Mouse (Mus musculus): ENCODE data around the gene Gabrb3. TPM values are rescaled to one million over a fixed set of nuclear protein-coding genes. Genes with fewer than 3 reads are reported as not detected.

Gabrb3 gene
- polyA plus RNA-seq, 1 experiment = not detected

DNA sequence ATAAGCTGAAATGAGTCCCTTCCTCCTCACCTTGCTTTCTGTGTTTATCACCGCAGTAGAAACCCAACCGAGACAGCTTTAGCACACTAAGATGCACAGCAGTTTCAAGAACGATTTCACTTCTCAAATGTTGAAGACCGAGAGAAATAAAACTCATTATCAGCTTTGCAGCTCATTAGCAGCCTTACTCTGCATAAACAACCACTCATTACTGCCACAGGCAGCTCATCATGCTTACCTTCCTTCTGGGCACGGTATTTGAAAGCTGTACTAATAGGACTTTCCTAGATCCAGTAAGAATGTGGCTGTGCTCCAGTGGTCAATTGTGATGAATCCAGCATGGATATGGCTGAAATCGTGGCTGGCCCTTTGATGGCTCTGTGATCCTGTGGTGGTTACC lies 67.4 kb downstream of the Gabrb3 start:
- H3K79me2 ChIP-seq (ENCODE audit: control insufficient read depth, insufficient read depth) = no peaks in the 10 kb centered on the region
- H3ac ChIP-seq (ENCODE audit: control insufficient read depth, insufficient read length) = no peak overlapping the region
- no peak for TF ChIP-seq USF1 (IDR thresholded peaks at IDR 0.05; ENCODE audit: low read depth)
- no peak for TF ChIP-seq POLR2A (IDR thresholded peaks at IDR 0.05; ENCODE audit: insufficient read length, low read depth)
- no peak for TF ChIP-seq TCF3 (IDR thresholded peaks at IDR 0.05; ENCODE audit: insufficient read length, low read depth)
- TF ChIP-seq MYOD1 (IDR thresholded peaks at IDR 0.05; ENCODE audit: control insufficient read depth in 1 of 3, insufficient read length in 2 of 3, low read depth in 2 of 3) = no peak
- no peak for TF ChIP-seq TCF12 (IDR thresholded peaks at IDR 0.05; ENCODE audit: insufficient read depth, poor library complexity, severe bottlenecking)
- no peak for TF ChIP-seq E2F4 (IDR thresholded peaks at IDR 0.05; ENCODE audit: insufficient read depth)
- no peak for TF ChIP-seq MAX (IDR thresholded peaks at IDR 0.05; ENCODE audit: low read depth)
- no peak for TF ChIP-seq CEBPB (IDR thresholded peaks at IDR 0.05; ENCODE audit: insufficient read depth, poor library complexity, severe bottlenecking)
- TF ChIP-seq REST (IDR thresholded peaks at IDR 0.05; ENCODE audit: insufficient read depth, insufficient read length) = no peak
- no peak for TF ChIP-seq MYOG (IDR thresholded peaks at IDR 0.05; ENCODE audit: control insufficient read depth in 1 of 3, insufficient read depth in 1 of 3, insufficient read length in 2 of 3, low read depth in 2 of 3)
- TF ChIP-seq POLR2AphosphoS2 (IDR thresholded peaks at IDR 0.05; ENCODE audit: insufficient read length, low read depth) = no peak
- no peak for TF ChIP-seq SRF (IDR thresholded peaks at IDR 0.05; ENCODE audit: control insufficient read depth, insufficient read length, low read depth)
- no peak overlapping the region for H3K4me3 ChIP-seq
- no peaks in the 10 kb centered on the region for H3K36me3 ChIP-seq (ENCODE audit: control insufficient read depth, insufficient read depth)
- H3K4me2 ChIP-seq (ENCODE audit: low read depth) = no peak overlapping the region
- H3K27me3 ChIP-seq (ENCODE audit: control insufficient read depth, insufficient read depth, insufficient read length) = no peaks in the 10 kb centered on the region

- Histone ChIP-seq H3K4me3 (no peak overlapping the region), H3K4me2 (ENCODE audit: low read depth) (no peak overlapping the region), H3K27me3 (ENCODE audit: control insufficient read depth, insufficient read depth, insufficient read length) (no peaks in the 10 kb centered on the region), H3K79me2 (ENCODE audit: control insufficient read depth, insufficient read depth) (no peaks in the 10 kb centered on the region), H3ac (ENCODE audit: control insufficient read depth, insufficient read length) (no peak overlapping the region), H3K36me3 (ENCODE audit: control insufficient read depth, insufficient read depth) (no peaks in the 10 kb centered on the region)
- no peak for TF ChIP-seq TCF12 (IDR thresholded peaks at IDR 0.05; ENCODE audit: insufficient read depth, poor library complexity, severe bottlenecking)
- no peak for TF ChIP-seq USF1 (IDR thresholded peaks at IDR 0.05; ENCODE audit: low read depth)
- no peak for TF ChIP-seq POLR2A (IDR thresholded peaks at IDR 0.05; ENCODE audit: insufficient read length, low read depth)
Measured at GRCm38 (mm10) chr7:57491795-57492194, 72.3 kb downstream of the Gabrb3 start.

DNA sequence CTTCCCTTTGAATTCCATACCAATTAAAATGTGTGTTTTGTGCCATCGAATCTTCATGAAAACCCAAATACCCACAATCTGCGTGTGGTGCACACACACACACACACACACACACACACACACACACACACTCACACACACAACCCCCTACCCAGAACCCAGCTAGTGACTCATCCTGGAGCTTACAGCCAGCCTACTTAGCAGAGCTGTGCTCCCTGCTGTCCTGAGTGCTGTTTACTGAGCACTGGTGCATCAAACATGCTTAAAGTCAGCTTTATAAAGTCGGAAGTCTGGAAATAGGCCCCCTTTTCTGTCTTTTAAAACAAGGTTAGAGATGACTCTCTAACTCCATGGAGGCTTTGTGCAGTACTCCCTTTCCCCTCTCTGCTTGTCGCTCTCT lies 83.3 kb downstream of the Gabrb3 start:
- no peaks in the 10 kb centered on the region for H3K27me3 ChIP-seq (ENCODE audit: control insufficient read depth, insufficient read depth, insufficient read length)
- no peak overlapping the region for H3K4me3 ChIP-seq
- no peaks in the 10 kb centered on the region for H3K79me2 ChIP-seq (ENCODE audit: control insufficient read depth, insufficient read depth)
- no peak overlapping the region for H3K4me2 ChIP-seq (ENCODE audit: low read depth)
- no peak for TF ChIP-seq POLR2A (IDR thresholded peaks at IDR 0.05; ENCODE audit: insufficient read length, low read depth)
- no peak for TF ChIP-seq MYOG (IDR thresholded peaks at IDR 0.05; ENCODE audit: control insufficient read depth in 1 of 3, insufficient read depth in 1 of 3, insufficient read length in 2 of 3, low read depth in 2 of 3)
- no peak for TF ChIP-seq USF1 (IDR thresholded peaks at IDR 0.05; ENCODE audit: low read depth)
- no peak for TF ChIP-seq POLR2AphosphoS2 (IDR thresholded peaks at IDR 0.05; ENCODE audit: insufficient read length, low read depth)
- TF ChIP-seq CEBPB (IDR thresholded peaks at IDR 0.05; ENCODE audit: insufficient read depth, poor library complexity, severe bottlenecking) = no peak
- TF ChIP-seq REST (IDR thresholded peaks at IDR 0.05; ENCODE audit: insufficient read depth, insufficient read length) = no peak
- TF ChIP-seq TCF3 (IDR thresholded peaks at IDR 0.05; ENCODE audit: insufficient read length, low read depth) = no peak
- no peak for TF ChIP-seq E2F4 (IDR thresholded peaks at IDR 0.05; ENCODE audit: insufficient read depth)
- no peak for TF ChIP-seq MAX (IDR thresholded peaks at IDR 0.05; ENCODE audit: low read depth)
- no peak for TF ChIP-seq TCF12 (IDR thresholded peaks at IDR 0.05; ENCODE audit: insufficient read depth, poor library complexity, severe bottlenecking)
- TF ChIP-seq SRF (IDR thresholded peaks at IDR 0.05; ENCODE audit: control insufficient read depth, insufficient read length, low read depth) = no peak
- no peak for TF ChIP-seq MYOD1 (IDR thresholded peaks at IDR 0.05; ENCODE audit: control insufficient read depth in 1 of 3, insufficient read length in 2 of 3, low read depth in 2 of 3)
- no peaks in the 10 kb centered on the region for H3K36me3 ChIP-seq (ENCODE audit: control insufficient read depth, insufficient read depth)
- no peak overlapping the region for H3ac ChIP-seq (ENCODE audit: control insufficient read depth, insufficient read length)

DNA sequence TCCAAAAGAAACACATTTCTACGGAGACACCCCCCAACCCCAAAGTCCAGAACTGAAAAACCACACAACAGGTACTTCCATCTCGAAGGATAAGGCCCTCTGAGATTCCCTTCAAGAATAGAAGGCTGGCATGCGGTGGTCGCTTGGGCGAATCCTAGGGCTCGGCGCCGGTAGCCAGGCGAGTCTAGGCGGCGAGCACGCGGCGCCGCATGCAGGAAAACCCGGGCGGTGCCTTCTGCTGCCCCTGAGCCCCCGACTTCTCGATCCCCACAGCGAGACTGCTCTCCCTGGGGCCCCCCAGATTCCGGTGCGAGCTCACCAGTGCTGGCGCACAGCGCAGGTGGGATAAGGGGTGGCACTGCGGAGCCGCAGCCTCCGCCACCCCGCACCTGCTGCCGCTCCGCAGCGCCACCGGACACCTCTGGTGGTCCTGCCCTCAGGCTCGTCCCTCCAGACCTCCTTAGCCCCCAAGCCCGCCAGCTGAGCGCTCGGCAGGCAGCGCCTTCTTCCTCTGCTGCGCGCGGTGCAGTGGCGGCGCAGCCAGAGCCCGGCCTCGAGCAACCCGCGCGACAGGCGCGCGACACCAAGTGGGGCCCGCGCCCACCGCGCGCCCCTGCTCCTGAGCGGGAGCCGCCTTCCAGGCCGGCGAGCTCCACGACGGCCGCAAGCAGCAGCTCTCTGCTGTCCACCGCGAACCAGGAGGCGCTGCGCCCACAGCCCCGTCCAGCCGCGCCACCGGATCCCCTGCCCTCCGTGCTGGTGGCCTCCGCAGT lies 89.6 kb downstream of the Gabrb3 start:
- Histone ChIP-seq H3K4me2 (ENCODE audit: low read depth) (no peak overlapping the region), H3ac (ENCODE audit: control insufficient read depth, insufficient read length) (no peak overlapping the region), H3K36me3 (ENCODE audit: control insufficient read depth, insufficient read depth) (no peaks in the 10 kb centered on the region), H3K4me3 (no peak overlapping the region), H3K27me3 (ENCODE audit: control insufficient read depth, insufficient read depth, insufficient read length) (no peaks in the 10 kb centered on the region), H3K79me2 (ENCODE audit: control insufficient read depth, insufficient read depth) (no peaks in the 10 kb centered on the region)
- TF ChIP-seq MAX (IDR thresholded peaks at IDR 0.05; ENCODE audit: low read depth) = no peak
- TF ChIP-seq TCF3 (IDR thresholded peaks at IDR 0.05; ENCODE audit: insufficient read length, low read depth) = no peak
- no peak for TF ChIP-seq CEBPB (IDR thresholded peaks at IDR 0.05; ENCODE audit: insufficient read depth, poor library complexity, severe bottlenecking)
- TF ChIP-seq USF1 (IDR thresholded peaks at IDR 0.05; ENCODE audit: low read depth) = no peak
- no peak for TF ChIP-seq TCF12 (IDR thresholded peaks at IDR 0.05; ENCODE audit: insufficient read depth, poor library complexity, severe bottlenecking)
- no peak for TF ChIP-seq MYOD1 (IDR thresholded peaks at IDR 0.05; ENCODE audit: control insufficient read depth in 1 of 3, insufficient read length in 2 of 3, low read depth in 2 of 3)

DNA sequence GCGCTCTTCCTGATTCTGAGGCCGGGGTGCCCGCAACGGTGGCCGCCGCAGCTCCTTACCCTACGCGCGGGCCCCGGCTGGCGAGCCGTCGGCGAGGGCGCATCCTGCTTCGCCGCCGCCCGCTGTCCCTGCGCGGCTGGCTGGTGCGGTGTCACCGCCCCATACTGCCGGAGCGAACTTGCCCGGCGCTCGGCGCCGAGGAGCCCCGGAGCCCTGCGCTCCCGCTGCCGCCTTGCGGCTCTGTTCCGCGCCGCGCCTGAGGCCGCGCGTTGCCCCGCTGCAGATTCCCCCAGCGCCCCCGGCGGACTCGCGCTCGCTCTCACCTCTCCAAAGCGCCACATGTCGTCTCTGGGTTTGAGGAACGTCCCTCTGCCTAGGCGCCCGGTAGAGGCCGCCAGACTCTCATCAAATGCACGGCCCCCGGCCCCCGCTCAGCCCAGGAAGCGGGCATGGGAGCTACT lies 90.2 kb downstream of the Gabrb3 start, which contains the start of gene Gabra5:
Gabra5 (minus strand) TSS at position 379 of the 461 bp plus-strand sequence.
- Histone ChIP-seq H3K4me2 (ENCODE audit: low read depth) (no peak within 1 kb of the TSS), H3K79me2 (ENCODE audit: control insufficient read depth, insufficient read depth) (no peaks in the 10 kb centered on the region), H3K4me3 (no peak within 1 kb of the TSS), H3K27me3 (ENCODE audit: control insufficient read depth, insufficient read depth, insufficient read length) (no peaks in the 10 kb centered on the region), H3ac (ENCODE audit: control insufficient read depth, insufficient read length) (no peak within 1 kb of the TSS), H3K36me3 (ENCODE audit: control insufficient read depth, insufficient read depth) (no peaks in the 10 kb centered on the region)
- no peak for TF ChIP-seq CEBPB (IDR thresholded peaks at IDR 0.05; ENCODE audit: insufficient read depth, poor library complexity, severe bottlenecking)
